Mouse (Mus musculus): ENCODE measurements at regions not wholly inside any gene's neighbourhood (a gene's known extent, or its start where the extent isn't known, plus 50 kb on each side); places are given as distances from the start of the nearest gene placed in this dataset.

DNA sequence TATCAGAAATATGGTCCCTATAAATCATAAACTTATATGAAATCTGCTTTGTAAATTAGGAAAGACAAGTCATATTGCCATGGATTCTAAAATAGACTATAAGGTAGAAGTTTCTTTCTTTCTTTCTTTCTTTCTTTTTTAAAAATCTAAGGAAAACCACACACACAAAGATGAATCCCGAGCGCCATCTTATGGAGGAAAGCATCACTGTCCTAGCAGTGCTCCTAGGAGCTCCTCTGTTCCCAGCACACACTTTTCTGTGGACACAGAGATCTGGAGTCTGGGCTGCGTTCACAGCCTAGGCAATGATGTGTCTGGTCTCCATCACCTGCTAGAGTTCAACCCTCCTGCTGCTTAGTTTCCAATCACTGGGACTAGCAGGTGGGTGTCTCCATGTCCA is 65.2 kb upstream of the Slc22a22 start:
- DNase-seq, result peak; percentile 3

DNA sequence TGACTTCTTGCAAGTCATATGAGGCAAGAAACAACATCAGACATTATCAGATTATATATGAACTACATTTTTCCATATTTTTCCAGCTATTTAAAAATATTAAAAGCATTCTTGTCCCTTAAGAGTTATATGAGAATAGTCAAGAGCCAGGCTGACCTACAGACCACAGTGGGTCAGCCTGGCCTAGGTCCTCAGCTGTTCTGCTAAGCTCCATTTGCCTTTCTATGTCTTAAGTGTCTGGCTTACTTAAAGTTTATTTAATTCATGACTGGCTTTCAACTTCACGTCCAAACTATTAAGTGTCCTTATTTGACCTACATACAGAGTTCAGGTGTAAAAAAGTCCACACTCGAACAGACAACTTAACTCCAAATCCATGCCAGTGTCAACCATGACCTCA is 58.1 kb upstream of the Slc22a22 start:
- DNase-seq, result no peak

Measured in kidney, adult 18-20 months (tissue).